Mouse (Mus musculus) left cerebral cortex, postnatal 4 days (tissue): ENCODE results near the gene Gimap3. TPM values are rescaled to one million over a fixed set of nuclear protein-coding genes. Genes with fewer than 3 reads are reported as not detected.

Experiments
- DNase-seq: peaks from one replicate; pipeline ENCODE4 v3.0.0-alpha.2; 2022
- intact Hi-C: fragments of 180-260 bp; cut with DNase I; formaldehyde crosslinking; loops from one replicate; pipeline ENCODE4 v1.15.1; 2025
- total RNA-seq, 2 experiments: library from RNA; stranded (reverse); gene quantifications; 2 replicates each; pipeline ENCODE4 v1.2.3; 2021

Gene Gimap3
- total RNA-seq: not detected

- no peak for DNase-seq
- intact Hi-C loops: loop anchor here (5.0 kb wide), 1 partner anchor 123 kb away; the partner anchor contains the start of gene Gimap8
Measured at GRCm38 (mm10) chr6:48770696-48771095, at the start of gene Gimap3. TSS of gene Gimap3 (minus strand) at chr6:48770851.

- intact Hi-C loops: loop anchor here (5.0 kb wide), 1 partner anchor 139 kb away; no protein-coding TSS in a partner anchor
- DNase-seq: peak; percentile 75
Measured at GRCm38 (mm10) chr6:48817815-48818214, 47.2 kb upstream of the Gimap3 start.

- DNase-seq: no peak
- intact Hi-C loops: loop anchor here (5.0 kb wide), 1 partner anchor 142 kb away; no protein-coding TSS in a partner anchor
Measured at GRCm38 (mm10) chr6:48815013-48815412, 44.4 kb upstream of the Gimap3 start.

- DNase-seq: no peak
- intact Hi-C loops: no loop called here
Measured at GRCm38 (mm10) chr6:48809494-48810219, 39.0 kb upstream of the Gimap3 start.

GRCm38 (mm10) chr6:48806746-48807145, 36.1 kb upstream of the Gimap3 start:
- intact Hi-C loops: no loop called here

GRCm38 (mm10) chr6:48804346-48804745, 33.7 kb upstream of the Gimap3 start:
- intact Hi-C loops: no loop called here
- no peak for DNase-seq

More at GRCm38 (mm10) chr6:48806746-48807145, 36.1 kb upstream of the Gimap3 start:
- no peak for DNase-seq

- intact Hi-C loops: no loop called here
- DNase-seq: no peak
Measured at GRCm38 (mm10) chr6:48803406-48804051, 32.9 kb upstream of the Gimap3 start.

GRCm38 (mm10) chr6:48801897-48802296, 31.2 kb upstream of the Gimap3 start:
- DNase-seq: no peak
- intact Hi-C loops: no loop called here

GRCm38 (mm10) chr6:48787867-48788266, 17.2 kb upstream of the Gimap3 start:
- intact Hi-C loops: no loop called here
- DNase-seq: no peak

GRCm38 (mm10) chr6:48785601-48786000, 14.9 kb upstream of the Gimap3 start:
- intact Hi-C loops: no loop called here

GRCm38 (mm10) chr6:48785189-48785588, 14.5 kb upstream of the Gimap3 start:
- DNase-seq: no peak
- intact Hi-C loops: no loop called here

More at GRCm38 (mm10) chr6:48785601-48786000, 14.9 kb upstream of the Gimap3 start:
- DNase-seq: no peak

GRCm38 (mm10) chr6:48784406-48784805, 13.8 kb upstream of the Gimap3 start:
- no peak for DNase-seq
- intact Hi-C loops: no loop called here

GRCm38 (mm10) chr6:48772030-48772429, 1.4 kb upstream of the Gimap3 start:
- intact Hi-C loops: loop anchor here (5.0 kb wide), 1 partner anchor 125 kb away; the partner anchor contains the start of gene Gimap8
- peak; percentile 81 for DNase-seq

GRCm38 (mm10) chr6:48768933-48769332, 1.7 kb downstream of the Gimap3 start:
- DNase-seq: no peak
- intact Hi-C loops: no loop called here

GRCm38 (mm10) chr6:48768178-48768869, 2.3 kb downstream of the Gimap3 start:
- DNase-seq: no peak
- intact Hi-C loops: no loop called here

GRCm38 (mm10) chr6:48764496-48764895, 6.2 kb downstream of the Gimap3 start:
- DNase-seq: no peak
- intact Hi-C loops: no loop called here

- DNase-seq: no peak
- intact Hi-C loops: no loop called here
Measured at GRCm38 (mm10) chr6:48763567-48764270, 6.9 kb downstream of the Gimap3 start.

GRCm38 (mm10) chr6:48747091-48747966, 23.3 kb downstream of the Gimap3 start:
- no peak for DNase-seq
- intact Hi-C loops: no loop called here
